In the genomic region with DNA sequence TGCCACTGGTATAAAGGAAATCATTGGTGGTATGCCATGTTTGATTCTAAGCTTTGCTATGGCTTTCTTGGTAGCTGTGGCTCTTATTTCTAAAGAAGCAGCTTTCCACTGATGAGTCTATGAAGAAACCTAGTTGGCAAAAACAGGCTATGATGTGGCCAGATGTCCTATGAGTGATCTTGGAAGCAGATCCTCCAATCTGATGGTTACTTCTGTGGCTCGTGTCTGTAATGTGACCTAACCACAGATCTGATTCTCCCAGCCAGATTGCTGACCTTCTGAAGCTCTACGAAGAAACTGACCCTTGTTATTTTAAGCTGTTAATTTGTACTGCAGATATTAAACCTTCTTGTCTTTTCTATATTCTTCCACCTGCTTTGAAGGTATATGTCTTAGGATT, we compare ENCODE assay signal across 35 mouse cellular contexts.
"Had no signal": no experiment of that assay in that cellular context is flagged by ENCODE, and none has a peak within 500 bp of the region (broad histone marks: within the 10 kb centered on the region; RNA-seq: fewer than 3 reads in every experiment).

No protein-coding gene starts in this region.

- H3K36me3 ChIP-seq: heart, embryonic 12.5 days; heart, embryonic 13.5 days; heart, embryonic 15.5 days; hindbrain, embryonic 10.5 days; hindbrain, embryonic 12.5 days; hindbrain, embryonic 13.5 days; hindbrain, embryonic 15.5 days; intestine, embryonic 15.5 days; kidney, embryonic 15.5 days had no signal

- H3K27ac ChIP-seq: heart, embryonic 13.5 days; heart, embryonic 15.5 days; hindbrain, embryonic 10.5 days; hindbrain, embryonic 12.5 days; hindbrain, embryonic 13.5 days; hindbrain, embryonic 14.5 days; hindbrain, embryonic 15.5 days; hindbrain, postnatal 0 days; intestine, embryonic 15.5 days; kidney, embryonic 15.5 days; kidney, postnatal 0 days; layer of hippocampus, adult 2 months; left cerebral cortex, adult 2 months had no signal

- DNase-seq: heart, postnatal 10 days; heart, postnatal 14 days; heart, postnatal 36 days; heart, postnatal 4 days; kidney, adult 11 months; kidney, adult 18-20 months; kidney, adult 2 months; kidney, adult 8-10 months; kidney, adult 9 months; kidney, postnatal 10 days; kidney, postnatal 14 days; kidney, postnatal 25 days; kidney, postnatal 36 days; kidney, postnatal 4 days; layer of hippocampus, adult 9-11 months; layer of hippocampus, postnatal 36 days had no signal

- H3K4me2 ChIP-seq: heart, embryonic 11.5 days; heart, embryonic 12.5 days; heart, embryonic 13.5 days; heart, embryonic 15.5 days; hindbrain, embryonic 12.5 days; hindbrain, embryonic 13.5 days; hindbrain, embryonic 14.5 days; hindbrain, embryonic 15.5 days; intestine, embryonic 15.5 days; kidney, embryonic 15.5 days had no signal

- H3K4me1 ChIP-seq: heart, embryonic 12.5 days; heart, embryonic 15.5 days; hindbrain, embryonic 10.5 days; hindbrain, embryonic 12.5 days; hindbrain, embryonic 13.5 days; hindbrain, embryonic 15.5 days; intestine, embryonic 15.5 days had no signal

- H3K27me3 ChIP-seq: heart, embryonic 12.5 days; heart, embryonic 13.5 days; heart, embryonic 15.5 days; hindbrain, embryonic 12.5 days; hindbrain, embryonic 13.5 days; hindbrain, embryonic 15.5 days; intestine, embryonic 15.5 days; kidney, embryonic 15.5 days had no signal

- H3K4me3 ChIP-seq: heart, embryonic 12.5 days; heart, embryonic 13.5 days; heart, embryonic 15.5 days; hindbrain, embryonic 10.5 days; hindbrain, embryonic 12.5 days; hindbrain, embryonic 13.5 days; hindbrain, embryonic 15.5 days; intestine, embryonic 15.5 days; kidney, embryonic 15.5 days; layer of hippocampus, adult 2 months; left cerebral cortex, adult 2 months had no signal

- H3K9me3 ChIP-seq: heart, embryonic 12.5 days; heart, embryonic 13.5 days; heart, embryonic 15.5 days; hindbrain, embryonic 10.5 days; hindbrain, embryonic 12.5 days; hindbrain, embryonic 13.5 days; hindbrain, embryonic 15.5 days; intestine, embryonic 15.5 days; kidney, embryonic 15.5 days had no signal

- H3K9ac ChIP-seq: heart, embryonic 12.5 days; heart, embryonic 13.5 days; heart, embryonic 15.5 days; hindbrain, embryonic 12.5 days; hindbrain, embryonic 13.5 days; hindbrain, embryonic 14.5 days; hindbrain, embryonic 15.5 days; intestine, embryonic 15.5 days; kidney, embryonic 15.5 days had no signal

- ATAC-seq: hindbrain, embryonic 16.5 days; hindbrain, postnatal 0 days; inflammation-experienced regulatory T-cells, adult 6 months; intestine, embryonic 15.5 days; intestine, embryonic 16.5 days; intestine, postnatal 0 days had no signal
